Mouse (Mus musculus) heart, adult 2 months (tissue): ENCODE results near the gene Gm10273. TPM values are rescaled to one million over a fixed set of nuclear protein-coding genes. Genes with fewer than 3 reads are reported as not detected.

Source experiments
- DNase-seq, 2 experiments: peaks; one replicate each; pipeline ENCODE4 v3.0.0; 2021
- H3K27ac ChIP-seq: fragments of 200-600 bp; 2 replicates; pipeline ENCODE4 v1.8.1; 2022
- H3K27me3 ChIP-seq: fragments of 200-500 bp; 2 replicates; pipeline ENCODE4 v1.6.1; 2012; ENCODE audit warnings: mild to moderate bottlenecking, low read length, inconsistent platforms, mixed read lengths; ENCODE audit not compliant: control insufficient read depth, insufficient read depth
- H3K36me3 ChIP-seq: fragments of 200-500 bp; 2 replicates; pipeline ENCODE4 v1.6.1; 2012; ENCODE audit warnings: low read length, inconsistent platforms; ENCODE audit not compliant: control insufficient read depth, insufficient read depth
- H3K4me1 ChIP-seq: fragments of 200-500 bp; 2 replicates; pipeline ENCODE4 v1.6.1; 2011; ENCODE audit warnings: low read length; ENCODE audit not compliant: control insufficient read depth, insufficient read depth
- H3K4me3 ChIP-seq: fragments of 200-600 bp; 2 replicates; pipeline ENCODE4 v1.8.1; 2022
- H3K79me2 ChIP-seq: fragments of 200-500 bp; replicated peaks from 2 replicates; pipeline ENCODE4 v1.6.1; 2012; ENCODE audit warnings: mild to moderate bottlenecking, inconsistent platforms, low read length, moderate library complexity, mixed read lengths; ENCODE audit not compliant: control insufficient read depth, insufficient read depth
- H3K9ac ChIP-seq: fragments of 200-500 bp; 2 replicates; pipeline ENCODE4 v1.6.1; 2012; ENCODE audit warnings: low read depth, mild to moderate bottlenecking, control low read depth, inconsistent platforms, low read length, mixed read lengths
- CTCF ChIP-seq: fragments of 200-600 bp; IDR thresholded peaks from 2 replicates; pipeline ENCODE4 v1.8.1; 2022; ENCODE audit warnings: antibody characterized with exemption, mild to moderate bottlenecking, moderate library complexity
- EP300 ChIP-seq: fragments of 200-500 bp; IDR thresholded peaks from 2 replicates; pipeline ENCODE4 v1.6.1; 2011; ENCODE audit warnings: low read depth, low read length, control low read depth; ENCODE audit not compliant: insufficient read depth
- POLR2A ChIP-seq: fragments of 200-500 bp; IDR thresholded peaks from 2 replicates; pipeline ENCODE4 v1.6.1; 2011; ENCODE audit warnings: mild to moderate bottlenecking, low read depth, low read length, control low read depth; ENCODE audit not compliant: insufficient read depth
- WGBS: fragments of 180-500 bp; shearing (Covaris S2); methylation state at CpG from one replicate; pipeline ENCODE4 v1.1.7; 2018; 5-methylcytosine and 5-hydroxymethylcytosine counted together
- intact Hi-C: fragments of 180-260 bp; cut with DNase I; formaldehyde crosslinking; loops from one replicate; pipeline ENCODE4 v1.15.1; 2025
- polyA plus RNA-seq: library from polyadenylated mRNA; depleted of rRNA; stranded (reverse); fragments of >200 nt; gene quantifications from 2 replicates; pipeline ENCODE4 v1.2.3, GENCODE M21; 2012; rRNA removed
- total RNA-seq, 2 experiments: library from RNA; stranded (reverse); gene quantifications; 2 replicates each; pipeline ENCODE4 v1.2.3; 2021

The Gm10273 gene
- total and polyA plus RNA-seq, 3 experiments: 19.1 to 156 (median 123) TPM

GRCm38 (mm10) chr10:59441735-59442134, 46.3 kb downstream of the Gm10273 start, which contains the start of gene Oit3:
Gene Oit3 (minus strand): TSS chr10:59441778.
- no peak for DNase-seq
- WGBS: 50% methylated on average over 11 of the region's 11 CpGs
- H3K36me3 ChIP-seq: peaks cover 5% of the 10 kb centered on the region
- TF ChIP-seq CTCF (no peak), EP300 (no peak), POLR2A (no peak)
- no peak within 1 kb of the TSS for H3K27ac ChIP-seq
- no peak within 1 kb of the TSS for H3K4me3 ChIP-seq
- no peak within 1 kb of the TSS for H3K9ac ChIP-seq
- H3K4me1 ChIP-seq: peaks cover 17% of the 10 kb centered on the region
- intact Hi-C loops: loop anchor here (5.0 kb wide), 1 partner anchor 176 kb away; the partner anchor contains the start of genes Gm10322 and Mcu
- H3K27me3 ChIP-seq: no peaks in the 10 kb centered on the region
- H3K79me2 ChIP-seq: no peaks in the 10 kb centered on the region

- no peaks in the 10 kb centered on the region for H3K27me3 ChIP-seq
- peaks cover 17% of the 10 kb centered on the region for H3K4me1 ChIP-seq
- no peak for DNase-seq
- WGBS: 7% methylated on average over 7 of the region's 7 CpGs
- H3K4me3 ChIP-seq: no peak overlapping the region
- peaks cover 7% of the 10 kb centered on the region for H3K36me3 ChIP-seq
- TF ChIP-seq EP300: no peak
- TF ChIP-seq POLR2A: no peak
- TF ChIP-seq CTCF: no peak
- H3K79me2 ChIP-seq: no peaks in the 10 kb centered on the region
- no peak overlapping the region for H3K9ac ChIP-seq
- intact Hi-C loops: loop anchor here (5.0 kb wide), 1 partner anchor 174 kb away; the partner anchor contains the start of genes Gm10322 and Mcu
- H3K27ac ChIP-seq: no peak overlapping the region
Observed at GRCm38 (mm10) chr10:59443212-59443611, 47.8 kb downstream of the Gm10273 start.

GRCm38 (mm10) chr10:59444106-59444505, 48.7 kb downstream of the Gm10273 start:
- Histone ChIP-seq H3K4me1 (peaks cover 16% of the 10 kb centered on the region), H3K9ac (no peak overlapping the region), H3K79me2 (no peaks in the 10 kb centered on the region), H3K27me3 (no peaks in the 10 kb centered on the region), H3K4me3 (no peak overlapping the region), H3K36me3 (peaks cover 7% of the 10 kb centered on the region), H3K27ac (no peak overlapping the region)
- DNase-seq: no peak
- WGBS: 87% methylated on average over 3 of the region's 3 CpGs
- TF ChIP-seq POLR2A (no peak), EP300 (no peak), CTCF (no peak)
- intact Hi-C loops: loop anchor here (5.0 kb wide), 1 partner anchor 173 kb away; the partner anchor contains the start of genes Gm10322 and Mcu

GRCm38 (mm10) chr10:59444635-59445034, 49.2 kb downstream of the Gm10273 start:
- 80% methylated on average over 8 of the region's 8 CpGs for WGBS
- TF ChIP-seq POLR2A: no peak
- no peak for TF ChIP-seq CTCF
- no peak for TF ChIP-seq EP300
- Histone ChIP-seq H3K4me3 (no peak overlapping the region), H3K27me3 (no peaks in the 10 kb centered on the region), H3K27ac (no peak overlapping the region), H3K9ac (no peak overlapping the region), H3K4me1 (peaks cover 12% of the 10 kb centered on the region), H3K79me2 (no peaks in the 10 kb centered on the region), H3K36me3 (peaks cover 7% of the 10 kb centered on the region)
- intact Hi-C loops: loop anchor here (5.0 kb wide), 1 partner anchor 173 kb away; the partner anchor contains the start of genes Gm10322 and Mcu
- no peak for DNase-seq

Other genes starting within 250 kb of the Gm10273 start
- gene Sept10, start 173.8 kb upstream of the Gm10273 start, total RNA-seq: 10 to 100 TPM; 15.2 to 17.3 TPM
- 8.4 and 13.1 TPM in 2 replicates for gene Sept10, start 173.8 kb upstream of the Gm10273 start, polyA plus RNA-seq
- gene Sowahc, start 173.7 kb upstream of the Gm10273 start, total RNA-seq: 1 to 10 TPM; 1.2 to 1.3 TPM
- gene Sowahc, start 173.7 kb upstream of the Gm10273 start, polyA plus RNA-seq: 1.0 and 1.4 TPM in 2 replicates
- 10 to 100 TPM; 42.4 to 48.0 TPM for gene P4ha1, start 72.3 kb upstream of the Gm10273 start, total RNA-seq
- 14.8 and 34.7 TPM in 2 replicates for gene P4ha1, start 72.3 kb upstream of the Gm10273 start, polyA plus RNA-seq
- gene Pla2g12b, start 8.0 kb downstream of the Gm10273 start, total RNA-seq: not detected
- gene Pla2g12b, start 8.0 kb downstream of the Gm10273 start, polyA plus RNA-seq: 0.10 TPM in 1 of 2 replicates, not detected in the other
- gene Oit3, start 46.1 kb downstream of the Gm10273 start, total RNA-seq: not detected
- gene Oit3, start 46.1 kb downstream of the Gm10273 start, polyA plus RNA-seq: 0.55 and 0.59 TPM in 2 replicates
- not detected for gene Gm10322, start 220.4 kb downstream of the Gm10273 start, total RNA-seq
- gene Gm10322, start 220.4 kb downstream of the Gm10273 start, polyA plus RNA-seq: not detected in 2 replicates
- gene Mcu, start 221.1 kb downstream of the Gm10273 start, total RNA-seq: 10 to 100 TPM; 20.0 to 21.6 TPM
- 10.4 and 17.9 TPM in 2 replicates for gene Mcu, start 221.1 kb downstream of the Gm10273 start, polyA plus RNA-seq